Mouse (Mus musculus): ENCODE measurements around the gene Kat6b.
"Not testable (repeated sequence)": the region's sequence is repeated elsewhere in the genome, so short reads cannot be mapped to it uniquely, and the experiment has no call there.

Gene Kat6b

DNA sequence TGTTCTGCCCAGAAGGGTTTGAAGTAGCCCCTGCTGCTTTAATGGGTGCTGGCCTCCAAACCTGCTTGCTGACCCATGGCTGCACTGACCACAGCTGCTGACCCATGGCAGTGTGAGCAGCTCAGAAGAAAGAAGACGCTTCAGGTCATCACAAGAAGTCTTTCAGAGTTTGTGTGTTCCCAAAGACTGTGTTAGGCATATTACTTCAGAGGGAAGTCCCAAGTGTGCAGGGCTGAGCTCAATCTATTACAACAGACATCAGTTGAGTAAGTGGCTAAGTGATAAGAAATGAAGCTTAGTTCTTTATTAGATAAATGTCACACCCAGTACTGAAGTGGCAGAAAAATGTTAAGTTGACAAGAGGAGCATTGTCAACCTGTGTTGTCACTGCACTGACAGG is 119.4 kb downstream of the Kat6b start:
- DNase-seq, result no peak

DNA sequence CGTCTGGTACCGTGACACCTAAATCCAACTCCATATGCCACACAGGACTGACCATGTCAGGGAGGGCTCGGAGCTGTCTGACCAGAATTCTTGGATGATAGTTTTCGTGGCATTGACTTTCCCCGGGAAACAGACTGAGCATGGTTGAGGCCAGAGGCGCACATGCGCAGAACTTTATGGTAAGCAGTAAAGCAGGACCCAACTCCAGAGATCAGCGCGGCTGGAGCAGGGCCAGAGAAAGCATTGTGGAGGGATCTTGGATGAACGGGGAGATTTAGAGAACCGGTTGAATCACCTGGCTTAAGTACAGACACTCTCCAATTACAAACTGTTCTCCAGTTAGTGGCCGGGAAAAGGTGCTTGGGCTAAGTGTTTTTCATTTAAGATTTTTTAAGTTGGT is 120.9 kb downstream of the Kat6b start:
- DNase-seq, result no peak

DNA sequence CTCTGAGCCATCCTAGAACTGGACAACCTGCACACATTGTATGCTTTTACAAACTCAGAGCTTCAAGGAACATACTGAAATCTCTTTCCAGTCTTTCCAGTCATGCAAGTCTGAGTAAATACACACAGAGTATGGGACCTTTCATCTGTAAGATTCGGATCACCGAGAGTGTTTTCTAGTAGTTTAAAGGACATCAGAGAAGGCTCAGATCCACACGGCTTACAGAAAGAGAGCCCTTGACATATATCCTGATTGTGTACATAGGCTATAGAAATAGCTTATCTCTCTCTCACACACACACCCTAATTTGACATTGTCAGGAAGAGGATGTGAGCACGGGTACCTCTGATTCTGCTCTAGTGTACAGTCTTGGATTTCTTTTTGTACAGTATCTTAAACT is 121.7 kb downstream of the Kat6b start:
- DNase-seq, result no peak

DNA sequence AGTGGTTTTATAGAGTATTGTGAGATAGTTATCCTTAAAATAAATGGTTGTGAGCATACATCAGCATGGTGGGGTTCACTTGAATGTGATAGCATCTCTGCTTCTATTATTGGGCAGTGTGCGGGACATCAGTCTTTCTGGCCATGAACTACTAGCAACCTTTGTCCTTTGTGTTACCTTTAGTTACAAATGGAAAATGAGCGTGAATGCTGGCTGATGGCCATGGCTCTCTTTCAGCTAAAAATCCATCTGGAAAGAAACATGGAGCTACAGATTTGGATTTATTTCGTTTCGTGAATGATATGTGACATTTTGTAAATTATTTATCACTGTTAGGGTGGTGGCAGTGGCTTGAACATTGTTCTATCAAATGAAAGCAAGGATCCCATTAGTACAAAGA is 126.5 kb downstream of the Kat6b start:
- no peak for DNase-seq

DNA sequence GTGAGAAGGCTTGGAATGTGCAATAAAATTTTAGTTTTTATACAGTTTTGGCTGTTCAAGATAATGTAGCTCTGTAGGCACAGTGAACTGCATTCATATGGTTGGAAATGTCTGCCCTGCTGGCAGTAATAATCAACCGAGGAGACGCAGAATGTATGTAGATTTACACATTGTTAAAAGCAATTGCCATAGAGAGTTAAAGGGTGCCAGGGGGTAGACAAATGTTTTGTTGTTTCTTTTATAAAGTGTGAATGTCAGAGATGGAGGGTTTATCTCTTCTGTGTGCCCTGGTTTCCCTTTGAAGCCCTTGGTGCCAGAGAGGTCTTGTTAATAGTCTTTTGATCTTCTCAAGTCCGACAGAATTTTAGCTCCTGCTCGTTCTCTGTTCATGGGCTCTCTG is 127.7 kb downstream of the Kat6b start:
- DNase-seq, result no peak

DNA sequence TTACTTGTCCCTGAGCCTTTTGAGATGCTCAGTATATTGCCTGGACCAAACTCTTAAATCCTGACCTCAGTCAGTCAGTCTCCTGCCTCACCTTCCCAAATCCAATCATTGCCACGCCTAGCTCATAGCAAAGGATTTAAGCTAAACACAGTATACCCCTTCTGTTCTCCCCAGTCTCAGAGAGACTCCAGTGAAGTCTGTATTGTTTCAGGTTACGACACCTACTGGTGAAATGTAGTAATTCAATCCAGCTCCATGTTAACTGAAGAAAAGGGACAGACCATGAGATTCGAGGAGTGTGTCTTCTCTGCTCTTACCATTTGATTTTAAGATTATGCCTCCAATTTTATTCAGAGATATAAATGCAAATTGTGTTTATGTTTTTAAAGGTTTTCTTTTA is 129.0 kb downstream of the Kat6b start:
- DNase-seq, result no peak

DNA sequence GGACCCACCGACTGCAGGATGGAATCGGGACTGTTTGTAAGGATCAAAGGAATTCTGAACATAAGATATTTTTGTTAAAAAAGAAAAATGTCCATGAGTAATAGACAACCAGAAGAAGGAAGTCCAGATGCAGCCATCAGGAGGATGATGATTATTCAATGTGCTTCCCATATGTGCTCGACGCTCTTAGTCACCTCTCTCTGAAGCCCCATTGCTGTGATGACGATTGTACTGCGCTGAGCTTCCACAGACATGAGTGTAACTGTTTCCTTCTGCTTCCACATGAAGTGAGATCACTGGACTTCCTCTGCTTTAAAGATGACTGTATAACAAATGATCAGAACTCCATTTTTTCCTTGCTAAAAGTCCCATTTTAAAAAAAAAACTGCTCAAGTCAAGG is 131.8 kb downstream of the Kat6b start:
- no peak for DNase-seq

DNA sequence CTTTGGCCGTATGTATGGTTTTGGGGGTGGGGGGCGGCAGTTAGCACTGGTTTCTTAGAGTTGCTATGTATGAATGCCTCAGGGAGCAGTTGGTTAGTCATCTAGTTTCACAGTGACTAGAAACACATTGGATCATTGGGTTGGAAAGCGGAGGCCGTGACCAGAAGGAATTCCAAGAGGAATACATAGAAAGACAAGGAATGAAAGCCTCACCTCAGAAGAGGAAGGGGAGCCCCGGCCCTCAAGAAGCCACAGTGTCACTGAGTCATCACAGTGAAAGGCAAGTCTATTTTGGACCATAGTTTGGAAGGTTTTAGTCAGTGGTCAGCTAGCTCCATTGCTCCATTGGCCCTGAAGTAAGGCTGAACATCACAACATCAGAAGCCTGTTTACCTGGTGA is 132.9 kb downstream of the Kat6b start:
- no peak for DNase-seq

DNA sequence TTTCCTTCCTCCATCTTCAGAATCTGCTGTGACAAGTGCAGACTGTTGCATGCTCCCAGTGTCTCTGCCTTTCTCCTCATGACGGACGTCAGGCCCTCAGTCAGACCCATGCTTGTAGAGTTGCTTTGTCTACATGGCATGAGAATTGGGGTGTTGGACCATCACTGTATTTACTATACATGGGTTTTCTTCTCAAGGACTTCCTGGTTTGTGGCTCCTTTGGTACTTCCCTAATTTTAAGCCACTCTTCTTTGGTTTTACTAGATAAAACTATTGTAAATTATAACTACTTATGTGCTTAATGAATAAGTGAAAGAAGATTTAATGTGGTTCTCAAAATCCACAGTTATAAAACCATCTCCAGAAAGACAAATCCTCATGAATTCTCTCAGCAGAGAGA is 134.6 kb downstream of the Kat6b start:
- no peak for DNase-seq

DNA sequence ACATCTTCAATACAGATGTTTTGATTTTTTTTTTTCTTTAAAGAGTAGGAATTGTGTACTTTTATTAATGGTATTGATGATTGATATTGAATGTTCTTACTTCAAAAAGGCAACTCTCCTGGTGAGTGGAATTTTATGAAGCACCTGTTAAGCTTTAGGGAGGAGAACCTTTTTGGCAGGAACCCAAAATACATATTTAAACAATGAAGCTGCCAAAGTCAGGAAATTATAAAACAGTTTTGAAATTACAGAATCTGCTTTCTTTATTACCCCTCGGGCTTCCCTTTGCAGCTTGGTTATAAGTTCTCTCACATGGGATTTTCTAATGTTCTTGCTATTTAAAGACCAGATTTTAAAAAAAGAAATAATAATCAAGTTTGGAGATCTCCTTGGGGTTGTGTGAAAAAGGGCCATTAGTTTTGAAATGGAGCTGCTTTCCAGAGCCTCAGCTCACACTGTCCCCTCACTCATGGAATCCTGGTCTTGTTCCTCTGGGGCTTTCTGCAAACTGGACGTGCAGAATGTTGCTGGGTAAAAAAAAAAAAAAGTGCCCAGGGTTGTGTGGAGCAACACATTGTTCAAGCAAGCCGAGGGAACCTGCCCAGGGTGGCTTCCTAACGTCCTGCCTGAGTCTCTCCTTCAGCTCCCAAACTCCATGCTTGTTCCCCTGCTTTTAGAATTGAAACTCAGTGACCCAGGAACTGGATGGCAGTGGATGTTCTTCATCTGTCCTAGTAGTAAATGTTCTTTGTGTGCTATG is 136.2 kb downstream of the Kat6b start:
- no peak for DNase-seq

DNA sequence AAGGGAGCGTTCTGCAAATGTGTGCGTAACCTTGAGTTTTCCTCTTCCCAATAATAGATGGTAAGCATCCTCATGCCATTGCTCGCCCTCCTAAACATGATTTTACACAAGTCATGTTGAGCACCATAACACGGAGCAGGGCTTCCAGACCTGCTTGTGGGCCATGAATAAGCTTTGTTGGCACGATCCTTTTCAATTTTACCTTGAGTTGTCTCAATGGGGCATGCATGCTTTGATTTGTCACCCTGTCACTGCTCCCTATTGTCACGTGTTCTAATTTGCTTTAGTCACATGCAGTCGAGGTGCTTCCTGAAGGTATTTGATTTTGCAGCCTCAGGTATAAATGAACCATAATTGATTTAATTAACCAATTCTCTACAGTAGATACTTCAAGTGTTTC is 138.7 kb downstream of the Kat6b start:
- DNase-seq, result no peak

DNA sequence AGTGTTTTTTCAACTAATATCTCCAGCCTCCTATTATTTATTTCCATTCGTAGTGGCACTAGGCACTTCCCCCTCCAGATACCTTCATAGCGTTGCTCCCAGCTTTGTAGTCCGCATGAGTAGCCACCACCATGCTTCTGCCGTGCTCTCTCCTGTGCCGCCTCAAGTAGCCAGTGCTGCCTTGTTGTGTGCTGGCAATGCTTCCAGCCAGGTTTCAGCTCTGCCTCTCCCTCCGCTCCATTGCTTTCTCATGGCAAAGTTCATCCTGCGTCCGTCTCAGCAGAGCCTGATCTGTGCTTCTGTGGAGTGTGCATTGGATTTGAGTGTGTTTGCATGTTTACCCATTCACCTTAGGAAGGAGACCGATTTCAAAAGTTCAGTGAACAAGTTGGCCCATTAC is 144.7 kb downstream of the Kat6b start:
- DNase-seq, result no peak

DNA sequence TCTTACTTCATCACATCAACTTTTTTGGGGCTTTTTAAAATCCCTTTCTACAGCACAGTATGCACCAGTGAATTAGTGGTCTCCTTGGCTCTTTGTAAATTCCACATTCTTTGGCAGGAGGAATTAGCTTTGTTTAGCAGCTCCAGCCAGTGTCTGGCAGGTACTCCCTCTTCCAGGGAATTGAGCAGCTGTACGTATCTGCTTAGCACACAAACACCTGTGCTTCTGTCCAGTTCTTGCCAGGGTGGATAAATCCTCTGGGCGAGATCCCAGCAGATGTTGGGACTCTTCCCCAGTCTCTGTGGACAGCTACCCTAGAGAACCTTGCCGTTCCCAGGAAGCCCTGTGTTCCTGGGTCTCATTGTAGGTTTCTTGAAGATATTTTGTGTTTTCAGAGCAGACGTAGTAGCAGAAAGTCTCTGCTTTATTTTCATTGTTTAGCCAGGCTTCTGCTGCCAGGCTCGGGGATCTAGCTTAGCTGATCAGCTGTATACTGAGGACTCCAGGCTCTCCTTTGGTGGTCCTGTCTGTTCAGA is 150.5 kb downstream of the Kat6b start:
- DNase-seq, result no peak

DNA sequence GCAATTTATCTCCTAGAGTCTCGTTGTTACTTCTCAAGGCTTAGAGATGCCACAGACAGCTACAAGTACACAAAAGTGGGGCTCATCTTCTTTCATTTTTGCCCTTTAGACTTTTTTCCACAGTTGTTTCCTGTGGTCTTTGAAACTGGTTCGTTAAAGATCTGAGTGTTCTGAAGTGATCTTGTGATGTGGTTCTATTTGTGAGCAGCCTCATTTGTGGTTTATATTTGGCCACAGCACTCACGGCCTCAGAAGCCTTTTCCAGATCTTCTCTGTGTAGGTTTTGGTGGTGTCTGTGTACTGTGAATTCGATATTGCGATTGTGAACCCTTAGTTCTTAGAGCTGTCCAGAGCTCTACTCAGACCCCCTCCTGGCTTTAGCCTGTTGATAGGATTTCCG is 155.3 kb downstream of the Kat6b start:
- no peak for DNase-seq

DNA sequence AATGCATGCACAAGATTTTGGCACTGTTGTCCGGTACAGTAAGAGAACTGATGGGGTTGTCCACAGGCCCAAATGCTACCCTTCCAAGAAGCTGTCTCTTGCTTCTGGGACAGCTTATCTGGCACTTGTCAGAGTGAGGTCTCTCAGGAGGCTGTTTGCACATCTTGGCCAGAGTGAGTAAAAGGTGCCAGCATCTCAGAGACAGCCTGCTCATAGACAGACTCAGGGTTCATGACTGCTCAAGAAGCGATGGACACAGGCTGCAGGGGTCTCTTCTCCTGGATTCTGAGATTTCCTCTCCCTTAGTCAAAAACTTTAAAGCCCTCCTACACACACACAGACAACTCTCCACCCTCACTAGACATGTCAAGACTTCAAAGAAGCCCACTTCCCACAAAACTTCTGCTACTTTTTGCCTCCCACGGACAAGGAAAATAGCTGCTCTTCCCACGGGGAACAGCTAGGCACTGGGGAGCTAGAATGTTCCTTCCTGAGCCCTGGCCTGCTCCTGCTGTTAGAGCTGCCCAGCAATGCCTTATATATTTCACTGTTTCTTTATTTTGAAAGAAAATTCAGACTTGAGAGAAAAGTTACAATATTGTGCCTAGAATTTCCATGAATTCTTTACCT is 159.7 kb downstream of the Kat6b start:
- DNase-seq, result no peak

DNA sequence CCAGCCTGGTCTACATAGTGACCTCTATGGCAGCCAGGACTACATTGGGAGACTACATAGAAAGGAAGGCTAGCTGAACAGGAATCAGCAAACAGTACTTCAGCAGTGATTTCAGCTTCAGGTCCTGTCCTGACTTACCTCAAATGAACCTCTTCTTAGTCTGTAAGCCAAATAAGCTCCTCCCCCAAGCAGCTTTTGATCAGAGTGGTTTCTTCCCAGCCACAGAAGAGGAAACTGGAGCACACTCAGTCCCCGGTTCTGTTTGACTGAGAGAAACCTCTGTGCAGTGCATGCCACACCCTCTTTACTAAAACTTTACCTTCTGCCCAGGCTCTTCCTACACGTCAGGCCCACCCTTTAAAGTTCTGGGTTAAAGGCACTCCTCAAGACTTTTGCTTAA is 172.6 kb downstream of the Kat6b start:
- no peak for DNase-seq

DNA sequence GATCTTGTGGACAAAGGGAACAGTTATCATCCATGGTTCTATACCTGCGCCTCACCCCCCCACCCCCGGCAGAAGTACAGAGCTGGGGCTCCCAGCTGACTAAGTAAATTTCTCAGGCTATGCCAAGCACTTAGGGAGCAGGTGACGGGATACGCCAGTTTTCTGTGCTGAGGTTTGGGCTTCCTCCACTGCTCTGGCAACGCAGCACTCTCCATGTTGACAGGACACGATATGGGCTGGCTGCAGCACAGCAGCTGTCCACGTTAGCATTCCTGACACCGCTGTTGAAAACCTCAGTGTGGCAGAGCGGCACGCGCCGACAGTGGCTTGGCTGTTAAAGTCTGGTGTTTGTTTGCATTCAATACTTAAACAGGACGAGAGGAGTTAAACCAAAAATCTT is 177.9 kb downstream of the Kat6b start:
- no peak for DNase-seq

DNA sequence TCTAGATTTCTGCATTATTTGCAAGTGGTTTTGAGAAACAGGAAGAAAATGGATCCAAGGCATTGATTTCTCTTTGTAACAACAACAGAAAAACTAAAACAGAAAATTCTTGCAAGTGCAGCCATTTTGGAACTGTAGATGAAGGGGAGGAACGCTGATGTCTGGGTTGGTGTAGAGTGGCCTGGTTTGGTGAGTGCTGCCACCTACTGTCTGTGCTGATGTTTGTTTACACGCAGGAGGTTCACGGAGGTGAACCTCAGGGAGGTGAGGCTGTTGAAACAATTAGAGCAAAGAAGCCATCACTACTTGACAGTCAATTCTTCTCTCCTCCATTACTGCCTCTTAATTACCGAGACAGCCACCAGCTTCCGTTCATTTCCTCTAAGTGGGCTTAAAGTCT is 178.4 kb downstream of the Kat6b start:
- DNase-seq, result peak; percentile 61

DNA sequence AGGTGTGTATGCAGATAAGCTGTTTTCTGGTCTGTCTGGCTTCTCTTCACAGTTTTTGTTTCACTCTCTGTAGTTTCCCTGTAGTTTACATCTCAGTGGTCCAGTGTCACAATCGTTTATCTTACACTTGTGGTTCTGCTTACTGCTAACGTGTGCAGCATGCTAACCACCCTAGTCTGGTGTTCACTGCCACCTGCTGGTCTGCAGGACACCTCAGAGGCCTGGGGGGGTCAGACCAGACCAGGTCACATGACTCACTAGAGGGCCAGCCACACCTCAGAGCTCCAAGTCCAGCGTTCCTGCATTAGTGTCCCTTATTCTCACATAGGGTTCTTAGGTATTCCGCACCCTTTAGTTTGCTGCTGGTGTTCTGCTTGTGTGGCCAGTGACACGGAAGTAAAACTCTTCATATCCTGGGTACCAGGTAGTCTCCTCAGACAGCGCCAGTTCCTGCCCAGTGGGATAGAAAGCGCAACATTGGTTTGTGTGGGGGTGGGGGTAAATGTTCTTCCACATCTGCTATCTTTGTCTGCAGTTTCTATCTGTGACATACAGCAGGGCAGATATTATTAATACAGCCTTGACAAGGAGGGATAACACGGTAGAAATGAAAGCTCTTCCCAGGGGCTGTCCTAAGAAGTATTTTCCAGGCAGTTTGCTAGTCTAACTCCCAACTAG is 181.4 kb downstream of the Kat6b start:
- DNase-seq, result peak; percentile 46

DNA sequence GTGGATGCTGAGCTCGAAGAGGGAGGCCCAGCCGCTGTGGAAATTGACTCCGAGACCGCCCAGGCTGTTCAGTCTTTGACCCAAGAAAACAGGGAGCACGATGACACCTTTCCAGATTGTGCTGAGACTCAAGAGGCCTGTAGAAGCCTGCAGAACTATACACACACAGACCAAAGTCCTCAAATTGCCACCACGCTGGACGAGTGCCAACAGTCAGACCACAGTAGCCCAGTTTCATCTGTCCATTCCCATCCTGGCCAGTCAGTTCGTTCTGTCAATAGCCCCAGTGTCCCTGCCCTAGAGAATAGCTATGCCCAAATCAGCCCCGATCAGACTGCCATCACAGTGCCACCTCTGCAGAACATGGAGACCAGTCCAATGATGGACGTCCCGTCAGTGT is 188.0 kb downstream of the Kat6b start:
- DNase-seq, result no peak

DNA sequence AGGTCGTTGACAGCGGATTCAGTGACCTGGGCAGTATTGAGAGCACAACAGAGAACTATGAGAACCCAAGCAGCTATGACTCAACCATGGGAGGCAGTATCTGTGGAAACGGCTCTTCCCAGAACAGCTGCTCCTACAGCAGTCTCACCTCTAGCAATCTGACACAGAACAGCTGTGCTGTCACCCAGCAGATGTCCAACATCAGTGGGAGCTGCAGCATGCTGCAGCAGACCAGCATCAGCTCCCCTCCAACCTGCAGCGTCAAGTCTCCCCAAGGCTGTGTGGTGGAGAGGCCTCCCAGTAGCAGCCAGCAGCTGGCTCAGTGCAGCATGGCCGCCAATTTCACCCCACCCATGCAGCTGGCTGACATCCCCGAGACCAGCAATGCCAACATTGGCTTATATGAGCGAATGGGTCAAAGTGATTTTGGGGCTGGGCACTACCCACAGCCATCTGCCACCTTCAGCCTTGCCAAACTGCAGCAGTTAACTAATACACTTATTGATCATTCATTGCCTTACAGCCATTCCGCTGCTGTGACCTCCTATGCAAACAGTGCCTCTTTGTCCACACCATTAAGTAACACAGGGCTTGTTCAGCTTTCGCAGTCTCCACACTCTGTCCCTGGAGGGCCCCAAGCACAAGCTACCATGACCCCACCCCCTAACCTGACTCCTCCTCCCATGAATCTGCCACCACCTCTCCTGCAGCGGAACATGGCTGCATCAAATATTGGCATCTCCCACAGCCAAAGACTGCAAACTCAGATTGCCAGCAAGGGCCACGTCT is 188.6 kb downstream of the Kat6b start:
- DNase-seq, result no peak

DNA sequence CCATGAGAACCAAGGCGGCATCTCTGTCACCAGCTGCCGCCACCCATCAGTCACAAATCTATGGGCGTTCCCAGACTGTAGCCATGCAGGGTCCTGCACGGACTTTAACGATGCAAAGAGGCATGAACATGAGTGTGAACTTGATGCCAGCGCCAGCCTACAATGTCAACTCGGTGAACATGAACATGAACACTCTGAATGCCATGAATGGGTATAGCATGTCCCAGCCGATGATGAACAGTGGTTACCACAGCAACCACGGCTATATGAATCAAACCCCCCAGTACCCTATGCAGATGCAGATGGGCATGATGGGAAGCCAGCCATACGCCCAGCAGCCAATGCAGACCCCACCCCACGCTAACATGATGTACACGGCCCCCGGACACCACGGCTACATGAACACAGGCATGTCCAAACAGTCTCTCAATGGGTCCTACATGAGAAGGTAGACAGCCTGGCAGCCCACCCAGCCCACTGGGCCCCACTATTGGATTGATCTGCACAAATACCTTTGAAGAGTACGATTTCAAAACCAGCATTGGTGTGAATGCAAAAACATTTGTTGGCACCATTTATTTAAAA is 189.3 kb downstream of the Kat6b start:
- DNase-seq, result not testable (repeated sequence)

DNA sequence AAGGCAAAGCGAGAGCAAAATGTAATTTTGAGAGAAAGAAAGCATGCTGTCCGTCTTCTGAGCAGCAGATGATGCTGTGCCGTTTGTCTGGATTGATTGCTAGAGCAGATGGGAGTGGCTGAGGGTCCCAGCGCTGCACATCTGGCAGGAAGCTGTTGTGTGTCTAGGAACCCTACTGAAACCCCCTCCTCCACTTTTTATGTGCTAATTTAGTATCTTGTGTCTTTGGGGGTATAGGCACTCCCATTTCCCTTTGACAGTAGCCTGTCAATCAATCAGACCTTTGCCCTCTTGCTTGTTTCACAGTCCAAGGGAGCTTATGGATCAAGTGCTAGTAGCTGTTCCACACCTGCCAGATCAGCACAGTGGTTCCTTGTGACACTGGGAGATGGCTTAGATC is 191.9 kb downstream of the Kat6b start:
- DNase-seq, result no peak
